Mouse (Mus musculus) embryonic fibroblast, embryonic 13.5 days (primary cell): Measurements from ENCODE around the gene Msi2.

Experiments used
- CTCF ChIP-seq: IDR thresholded peaks from 2 replicates; pipeline ENCODE4 v1.5.1; 2011; ENCODE audit warnings: mild to moderate bottlenecking, control low read depth, low read length, moderate library complexity, borderline replicate concordance; ENCODE audit not compliant: insufficient read depth
- POLR2A ChIP-seq: IDR thresholded peaks from 2 replicates; pipeline ENCODE4 v1.6.1; 2011; ENCODE audit warnings: low read depth, mild to moderate bottlenecking, control low read depth, low read length, moderate library complexity

DNA sequence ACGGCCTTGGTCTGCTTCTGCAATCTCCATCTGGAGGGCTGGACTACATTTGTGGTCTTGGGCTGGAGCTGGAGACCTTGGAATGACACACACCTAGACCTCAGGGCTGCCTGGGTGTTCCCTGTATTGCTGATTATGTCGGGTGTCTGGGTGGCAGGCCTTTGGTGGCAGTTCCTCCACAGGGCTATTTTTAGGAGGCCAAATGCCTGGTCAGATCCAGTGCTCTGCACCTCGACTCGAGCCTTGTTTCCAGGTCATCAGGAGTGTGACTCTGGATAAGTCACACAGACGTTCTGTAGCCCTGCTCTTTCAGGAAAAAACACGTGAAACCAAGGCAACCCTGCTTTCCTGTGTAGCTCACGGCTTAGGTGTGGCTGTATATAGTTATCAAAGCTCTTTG is 358.6 kb downstream of the Msi2 start:
- TF ChIP-seq CTCF = no peak
- no peak for TF ChIP-seq POLR2A
